Comparison of ENCODE assay signal across 25 mouse cellular contexts in genomic region chr2:168543026-168543425, GRCm38 (mm10).
"Had no signal": no experiment of that assay in that cellular context is flagged by ENCODE, and none has a peak within 500 bp of the region (broad histone marks: within the 10 kb centered on the region; RNA-seq: fewer than 3 reads in every experiment).

No protein-coding gene starts in this region.

- H3K36me3 ChIP-seq: heart, embryonic 13.5 days; heart, embryonic 15.5 days; hindbrain, embryonic 10.5 days; hindbrain, embryonic 12.5 days; intestine, embryonic 15.5 days; limb, embryonic 13.5 days; limb, embryonic 15.5 days; liver, embryonic 13.5 days; liver, embryonic 15.5 days had no signal

- DNase-seq: gastrocnemius, adult 2 months; gastrocnemius, postnatal 14 days; heart, adult 11 months; heart, adult 2 months; heart, postnatal 14 days; heart, postnatal 4 days; kidney, adult 18-20 months; kidney, adult 8-10 months; kidney, postnatal 10 days; kidney, postnatal 25 days; kidney, postnatal 4 days; liver, embryonic 13.5 days; liver, postnatal 0 days had no signal

- H3K4me1 ChIP-seq: liver, embryonic 13.5 days had no signal

- H3K9ac ChIP-seq: heart, embryonic 13.5 days; heart, embryonic 15.5 days; hindbrain, embryonic 12.5 days; hindbrain, embryonic 14.5 days; intestine, embryonic 15.5 days; limb, embryonic 13.5 days; limb, embryonic 15.5 days; liver, embryonic 13.5 days; liver, embryonic 15.5 days; liver, postnatal 0 days had no signal

- H3K27me3 ChIP-seq: heart, embryonic 15.5 days; intestine, embryonic 15.5 days; limb, embryonic 13.5 days had no signal

- H3K4me2 ChIP-seq: heart, embryonic 11.5 days; heart, embryonic 13.5 days; heart, embryonic 15.5 days; hindbrain, embryonic 12.5 days; hindbrain, embryonic 14.5 days; intestine, embryonic 15.5 days; limb, embryonic 13.5 days; limb, embryonic 15.5 days; liver, embryonic 13.5 days; liver, embryonic 15.5 days had no signal

- H3K4me3 ChIP-seq: gastrocnemius, adult 2 months; heart, adult 2 months; heart, embryonic 13.5 days; heart, embryonic 15.5 days; hindbrain, embryonic 10.5 days; hindbrain, embryonic 12.5 days; intestine, embryonic 15.5 days; layer of hippocampus, adult 2 months; left cerebral cortex, adult 2 months; limb, embryonic 13.5 days; limb, embryonic 15.5 days; liver, embryonic 13.5 days; liver, embryonic 15.5 days had no signal

- H3K27ac ChIP-seq: gastrocnemius, adult 2 months; heart, adult 2 months; heart, embryonic 13.5 days; hindbrain, embryonic 10.5 days; hindbrain, embryonic 12.5 days; hindbrain, embryonic 14.5 days; layer of hippocampus, adult 2 months; left cerebral cortex, adult 2 months; limb, embryonic 15.5 days; liver, embryonic 13.5 days; liver, embryonic 15.5 days had no signal

- H3K9me3 ChIP-seq: heart, embryonic 13.5 days; heart, embryonic 15.5 days; hindbrain, embryonic 10.5 days; hindbrain, embryonic 12.5 days; intestine, embryonic 15.5 days; limb, embryonic 13.5 days; limb, embryonic 15.5 days; liver, embryonic 13.5 days; liver, embryonic 15.5 days had no signal
